Mouse (Mus musculus): ENCODE measurements around the gene Cdon.

- TF ChIP-seq JUND (IDR thresholded peaks at IDR 0.05; ENCODE audit: low read depth, low read length) (no peak), CTCF (IDR thresholded peaks at IDR 0.05 in 2 of 3, conservative IDR thresholded peaks at IDR 0.05 in 1 of 3; ENCODE audit: control insufficient read depth in 1 of 3, insufficient read depth in 1 of 3, low read depth in 2 of 3, low read length in 3 of 3, poor library complexity in 1 of 3, severe bottlenecking in 1 of 3) (no peak), EP300 (IDR thresholded peaks at IDR 0.05; ENCODE audit: low read depth in 1 of 2, low read length in 2 of 2) (no peak), UBTF (IDR thresholded peaks at IDR 0.05; ENCODE audit: borderline replicate concordance, insufficient read depth, low read depth, low read length) (no peak), POLR2A (IDR thresholded peaks at IDR 0.05; ENCODE audit: control insufficient read depth in 1 of 2, insufficient read depth in 1 of 2, low read depth in 1 of 2, low read length in 2 of 2, poor library complexity in 1 of 2) (no peak), HCFC1 (IDR thresholded peaks at IDR 0.05; ENCODE audit: low read depth, low read length) (no peak), TBP (IDR thresholded peaks at IDR 0.05; ENCODE audit: low read depth, low read length) (no peak), USF2 (IDR thresholded peaks at IDR 0.05; ENCODE audit: borderline replicate concordance in 1 of 2, insufficient read depth in 1 of 2, low read depth in 1 of 2, low read length in 2 of 2) (no peak), MAZ (IDR thresholded peaks at IDR 0.05; ENCODE audit: low read depth, low read length) (no peak), TCF12 (IDR thresholded peaks at IDR 0.05; ENCODE audit: low read depth, low read length) (no peak), MXI1 (IDR thresholded peaks at IDR 0.05; ENCODE audit: low read depth, low read length) (no peak), CHD2 (IDR thresholded peaks at IDR 0.05; ENCODE audit: low read length) (no peak), E2F4 (IDR thresholded peaks at IDR 0.05; ENCODE audit: borderline replicate concordance, low read depth, low read length) (no peak), RCOR1 (IDR thresholded peaks at IDR 0.05; ENCODE audit: low read depth, low read length) (no peak)
Observed at GRCm38 (mm10) chr9:35467264-35467817, 46.4 kb downstream of the Cdon start.
